Mouse (Mus musculus): ENCODE measurements around the gene Patj. TPM values are rescaled to one million over a fixed set of nuclear protein-coding genes. Genes with fewer than 3 reads are reported as not detected.
"Not testable (repeated sequence)": the region's sequence is repeated elsewhere in the genome, so short reads cannot be mapped to it uniquely, and the experiment has no call there.

Gene Patj
- 1 to 10 TPM; 2.1 to 3.9 (median 2.4) TPM for total RNA-seq (2022)

DNA sequence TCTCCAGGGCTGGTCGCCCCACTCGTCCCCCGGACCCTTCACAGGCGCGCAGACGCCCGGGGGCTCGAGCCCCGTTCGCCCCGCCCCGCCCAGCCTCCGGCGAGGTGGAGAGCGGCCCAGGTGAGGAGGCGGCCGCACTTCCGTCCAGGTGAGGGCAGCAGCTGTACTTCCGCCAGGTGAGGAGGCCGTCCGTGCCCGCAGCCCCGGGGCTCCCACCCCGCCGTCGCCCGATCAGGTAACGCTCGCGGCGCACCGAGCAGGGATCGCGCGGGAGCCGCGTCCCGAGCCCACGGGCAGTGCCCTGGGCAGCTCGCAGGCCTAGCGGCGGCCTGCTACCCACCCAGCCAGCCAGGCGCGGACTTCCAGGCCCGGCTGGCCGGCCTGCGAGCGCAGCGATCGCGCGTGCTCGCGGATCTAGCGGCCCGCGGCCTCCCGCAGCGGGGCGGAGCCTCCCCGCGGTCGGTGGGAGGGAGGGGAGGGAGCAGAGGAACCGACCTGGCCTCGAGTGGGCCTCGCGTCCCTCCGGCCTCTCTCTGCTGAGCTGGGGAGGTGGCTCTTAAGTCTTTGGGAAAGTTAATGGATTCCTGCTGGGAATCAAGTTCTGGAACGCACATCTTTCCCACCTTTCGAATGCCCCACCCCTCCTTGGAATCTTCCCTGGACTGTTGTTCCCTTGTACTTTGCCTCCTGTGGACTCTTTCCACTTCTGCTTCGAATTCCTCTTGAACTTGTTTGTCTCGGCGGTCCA is at the start of gene Patj:
Gene Patj, plus strand, starts transcription at position 96 of the 748 bp plus-strand sequence.
- peak; percentile 9 to 18 for DNase-seq (ENCODE audit: low spot score in 2 of 2)

DNA sequence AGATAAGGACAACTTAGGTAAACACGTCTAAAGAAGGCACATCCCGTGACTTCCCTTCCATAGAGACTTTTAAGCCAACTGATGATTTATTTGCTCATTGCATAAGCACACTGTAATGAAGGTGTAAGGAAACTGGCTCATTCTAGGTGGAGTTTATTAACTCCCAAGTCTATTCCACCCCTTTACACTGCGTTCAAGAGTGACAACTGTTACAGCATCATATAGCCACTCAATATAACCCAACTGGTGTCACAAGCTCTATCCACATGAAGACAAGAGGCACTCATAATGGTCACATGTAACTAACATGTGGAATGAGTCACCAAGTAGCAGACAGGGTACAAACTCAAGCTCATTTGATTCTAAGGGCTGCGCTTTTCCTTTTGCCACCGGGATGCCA is 47.0 kb upstream of the Patj start:
- no peak for DNase-seq (ENCODE audit: low spot score in 2 of 2)

DNA sequence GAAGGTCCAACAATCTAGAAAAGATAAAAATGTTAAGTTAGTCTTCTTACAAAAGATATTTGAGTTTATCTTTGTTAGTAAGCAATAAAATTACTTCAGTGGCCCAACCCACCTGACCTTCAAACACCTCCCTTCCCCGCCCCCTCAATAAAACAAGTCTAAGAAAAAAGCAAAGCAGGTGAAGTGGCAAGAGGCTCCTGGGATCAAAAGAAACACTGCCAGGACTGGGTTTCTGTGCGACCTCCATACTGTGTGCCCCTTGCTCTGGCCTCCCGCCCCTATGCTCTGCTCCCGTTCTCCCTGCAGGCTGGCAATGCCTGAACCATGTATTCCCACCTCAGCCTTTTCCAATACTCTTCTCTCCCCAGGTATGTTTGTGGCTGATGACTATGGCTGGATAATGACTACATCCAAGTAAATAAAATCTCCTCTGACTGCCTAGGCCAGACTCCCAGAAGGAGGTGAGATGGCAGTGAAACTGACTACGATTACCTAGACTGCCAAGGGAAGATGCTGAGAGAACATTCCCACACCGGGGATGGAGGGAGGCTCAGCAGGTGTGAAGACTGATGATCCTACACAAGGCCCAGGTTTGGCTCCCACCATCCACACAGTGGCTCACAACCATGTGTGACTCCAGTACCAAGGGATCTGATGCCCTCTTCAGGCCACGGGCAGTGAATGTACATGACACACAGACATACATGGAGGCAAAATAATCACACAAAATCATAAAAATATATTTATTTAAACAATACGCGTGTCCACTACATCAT is 37.4 kb upstream of the Patj start:
- no peak for DNase-seq (ENCODE audit: low spot score in 2 of 2)

DNA sequence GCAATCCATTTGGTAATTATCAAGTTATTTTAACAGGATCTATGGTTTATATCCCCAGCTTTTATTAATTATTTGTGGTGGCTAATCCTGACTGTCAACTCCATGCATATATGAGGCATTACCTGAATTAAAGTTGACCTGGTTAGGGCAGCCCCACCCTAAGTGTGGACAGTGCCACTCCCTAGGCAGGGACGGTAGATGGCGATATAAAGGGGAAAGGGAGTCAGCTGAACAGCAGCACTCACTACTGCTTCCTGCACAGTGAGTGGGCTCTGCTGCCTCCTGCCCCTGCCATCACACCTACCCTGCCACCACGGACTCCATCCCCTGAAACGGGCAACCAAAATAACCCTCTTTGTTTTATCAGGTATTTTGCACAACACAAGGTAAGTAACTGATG is 20.2 kb upstream of the Patj start:
- no peak for DNase-seq (ENCODE audit: low spot score in 2 of 2)

DNA sequence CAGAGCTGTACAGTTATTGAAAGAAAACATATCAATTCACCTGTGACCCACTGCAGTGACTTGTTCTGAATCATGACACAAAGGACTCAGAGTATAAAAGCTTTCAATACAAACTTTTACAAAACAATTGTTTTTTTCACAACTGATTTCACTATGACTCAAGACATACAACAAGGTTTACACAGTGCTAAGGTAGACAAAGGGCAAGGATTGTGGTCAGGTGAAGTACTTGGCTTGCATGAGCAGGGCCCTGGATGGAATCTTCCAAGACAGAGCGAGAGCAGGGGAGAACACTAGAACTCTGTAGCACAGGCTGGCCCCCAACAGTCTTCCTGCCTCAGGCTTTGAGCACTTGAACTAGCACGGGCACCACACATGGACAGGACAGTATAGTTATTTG is 18.6 kb upstream of the Patj start:
- no peak for DNase-seq (ENCODE audit: low spot score in 2 of 2)

DNA sequence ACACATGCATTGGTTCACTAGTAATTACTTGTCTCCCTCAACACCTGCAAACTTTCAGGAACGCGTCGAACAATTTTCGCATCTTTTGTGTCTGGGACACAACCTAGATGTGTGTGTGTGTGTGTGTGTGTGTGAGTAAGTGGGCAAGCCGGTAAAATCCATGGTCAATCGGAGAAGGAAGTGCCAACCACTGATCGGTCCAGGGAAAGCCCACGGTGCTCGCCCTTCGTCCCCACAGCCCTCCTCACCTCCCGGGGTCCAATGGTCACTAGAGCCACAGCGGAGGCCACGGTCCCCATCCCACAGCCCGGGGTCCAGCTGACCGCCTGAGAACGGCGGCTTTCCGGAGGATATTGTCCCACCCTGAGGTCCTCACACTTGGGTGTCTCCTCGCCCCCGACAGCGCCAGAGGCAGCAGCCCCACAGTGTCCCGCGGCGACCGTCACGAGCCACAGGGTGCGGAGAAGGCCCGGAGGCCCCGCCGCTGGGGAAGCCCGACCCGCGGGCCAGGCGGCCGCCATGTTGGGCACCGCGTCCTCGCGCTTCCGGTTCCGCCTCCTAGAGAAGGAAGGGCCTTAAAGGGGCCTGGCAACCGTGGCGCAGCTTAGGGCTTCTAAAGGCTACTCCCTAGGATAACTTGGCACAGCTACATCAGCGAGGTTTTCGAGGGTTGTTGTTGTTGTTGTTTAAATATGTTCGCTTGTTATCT is 12.7 kb upstream of the Patj start, which contains the start of gene Tm2d1:
Gene Tm2d1, minus strand, starts transcription at position 591 of the 709 bp plus-strand sequence.
- DNase-seq (ENCODE audit: low spot score in 2 of 2), result peak; percentile 58 to 80

DNA sequence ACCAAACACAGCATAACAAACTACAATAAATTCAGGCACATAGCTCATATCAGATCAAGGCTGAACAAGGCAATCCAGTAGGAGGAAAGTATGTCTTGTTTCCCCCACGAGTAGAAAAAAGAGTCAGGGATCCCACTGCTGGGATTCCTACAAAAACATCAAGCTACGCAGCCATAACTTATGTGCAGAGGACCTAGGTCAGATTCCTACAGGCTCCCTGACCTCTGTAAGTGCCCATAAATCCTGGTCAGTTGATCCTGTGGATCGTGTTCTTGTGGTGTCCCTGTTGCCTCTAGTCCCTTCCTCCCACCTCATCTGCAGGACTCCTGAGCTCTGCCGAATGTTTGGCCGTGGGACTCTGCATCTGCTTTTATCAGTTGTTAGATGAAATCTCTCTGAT is 10.5 kb upstream of the Patj start:
- DNase-seq (ENCODE audit: low spot score in 2 of 2), result no peak

DNA sequence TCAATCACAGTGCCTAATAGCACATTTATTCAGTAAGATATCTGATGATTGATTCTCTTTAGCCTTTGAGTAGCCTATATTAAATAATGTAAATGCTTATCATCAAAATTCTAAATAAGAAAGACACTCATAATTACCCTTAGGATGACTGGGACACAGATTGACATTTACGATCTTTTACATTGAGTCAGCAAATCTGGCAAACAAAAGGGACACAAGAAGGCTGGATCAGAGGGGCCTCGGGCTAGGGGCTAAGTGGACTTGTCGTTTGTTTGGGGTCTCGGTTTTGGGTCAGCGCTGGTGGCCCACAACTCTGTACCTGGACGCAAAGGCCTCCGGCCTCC is 267 bp upstream of the Patj start:
- DNase-seq (ENCODE audit: low spot score in 2 of 2), result no peak

DNA sequence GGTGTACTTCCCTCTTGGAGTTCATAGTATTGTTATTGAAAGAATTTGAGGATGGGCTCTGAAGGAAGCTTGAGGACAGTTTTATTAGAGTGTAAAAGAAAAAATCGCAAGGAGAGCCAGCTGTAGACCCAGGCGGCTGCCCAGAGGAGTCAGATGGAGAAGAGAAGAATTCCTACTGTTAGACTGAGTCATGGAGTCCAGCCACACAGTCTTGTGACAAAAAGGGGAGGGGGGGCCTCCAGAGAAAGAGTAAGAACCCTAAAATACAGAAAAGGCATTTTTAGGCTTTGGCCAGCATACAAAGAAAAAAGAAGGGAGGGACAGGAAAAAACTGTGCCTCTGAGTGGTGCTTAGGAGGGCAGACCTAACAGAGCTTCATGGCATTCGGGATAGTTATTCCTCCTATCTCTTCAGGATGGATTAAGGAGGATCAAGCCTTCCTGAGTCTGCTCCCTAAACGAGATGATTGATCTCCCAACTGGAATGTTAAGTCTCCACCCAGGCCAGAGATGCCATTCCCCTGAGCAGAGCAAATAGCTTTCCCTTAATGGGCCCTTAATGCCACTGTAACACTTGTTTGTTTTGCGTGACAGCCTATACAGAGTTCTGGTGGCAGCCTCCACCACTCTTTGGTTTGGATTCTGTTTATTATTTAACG is 5.5 kb downstream of the Patj start:
- DNase-seq (ENCODE audit: low spot score in 2 of 2), result no peak

DNA sequence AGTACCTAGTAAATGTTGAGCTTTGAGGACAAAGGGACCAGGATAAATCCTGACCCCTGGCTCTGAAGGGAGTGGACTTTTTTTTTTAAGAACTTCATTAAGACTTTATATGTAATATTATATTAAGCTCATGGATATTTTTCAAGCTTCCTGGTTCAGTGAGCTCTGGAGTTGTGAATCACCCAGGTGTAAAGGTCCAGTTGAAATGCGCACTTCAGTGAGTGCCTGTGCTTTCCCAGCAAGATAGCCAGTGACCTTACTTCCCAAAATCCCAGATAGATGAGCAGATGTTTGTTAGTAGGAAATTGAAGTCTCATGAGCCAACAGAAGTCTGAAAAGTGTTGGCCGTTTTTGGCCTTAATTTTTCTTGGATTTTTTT is 6.0 kb downstream of the Patj start:
- DNase-seq (ENCODE audit: low spot score in 2 of 2), result no peak

DNA sequence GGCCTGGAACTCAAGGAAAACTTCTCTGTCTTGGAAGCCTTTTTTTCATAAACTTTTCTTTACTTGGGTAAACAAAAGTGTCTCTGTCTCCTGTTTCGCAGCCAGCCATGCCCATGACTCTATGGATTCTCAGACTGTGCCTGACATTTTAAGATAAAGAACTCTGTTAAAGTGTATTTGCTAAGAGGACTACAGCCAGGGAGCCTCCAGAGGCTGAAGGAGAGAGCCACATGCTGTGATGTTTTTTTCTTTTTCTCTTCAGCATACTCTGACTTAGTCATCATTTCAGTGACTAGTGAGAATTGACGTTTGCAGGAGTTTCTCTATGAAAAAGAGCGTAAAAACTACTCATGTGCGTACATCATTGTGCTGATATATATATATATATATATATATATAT is 7.9 kb downstream of the Patj start:
- DNase-seq (ENCODE audit: low spot score in 2 of 2), result no peak

DNA sequence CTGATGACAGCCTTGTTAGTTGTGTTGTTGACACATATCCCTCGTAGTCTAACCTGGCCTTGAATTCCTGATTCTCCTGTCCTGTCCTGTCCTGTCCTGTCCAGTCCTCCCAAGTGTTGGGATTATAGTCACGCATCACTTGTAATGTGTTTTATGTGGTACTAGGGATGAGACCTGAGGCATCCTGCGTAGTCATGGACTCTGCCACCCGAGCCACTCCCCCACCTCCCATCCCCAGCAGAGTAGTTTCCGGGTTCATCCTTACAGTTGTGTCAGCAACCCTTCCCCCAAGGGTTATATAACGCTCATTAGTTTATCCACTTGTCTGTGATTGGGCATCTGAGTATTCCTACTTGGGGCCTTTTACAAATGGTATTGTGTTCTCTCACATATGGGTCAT is 8.8 kb downstream of the Patj start:
- DNase-seq (ENCODE audit: low spot score in 2 of 2), result no peak

DNA sequence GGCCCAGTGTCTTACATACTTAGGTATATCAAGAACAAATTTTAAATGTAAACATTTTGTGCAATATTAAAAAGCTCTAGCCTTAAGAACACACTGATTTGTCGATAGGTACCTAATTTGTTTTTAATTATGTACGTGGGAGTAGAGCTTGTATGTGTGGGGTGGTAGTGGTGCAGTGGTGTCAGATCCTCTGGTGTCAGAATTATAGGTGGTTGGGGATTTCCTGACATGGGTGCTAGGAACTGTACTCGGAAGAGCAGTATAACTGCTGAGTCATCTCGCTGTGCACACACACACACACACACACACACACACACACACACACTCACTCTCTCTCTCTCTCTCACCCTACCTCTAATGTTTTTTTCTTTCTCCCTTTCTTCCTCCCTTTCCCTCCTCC is 12.9 kb downstream of the Patj start:
- DNase-seq (ENCODE audit: low spot score in 2 of 2), result no peak

DNA sequence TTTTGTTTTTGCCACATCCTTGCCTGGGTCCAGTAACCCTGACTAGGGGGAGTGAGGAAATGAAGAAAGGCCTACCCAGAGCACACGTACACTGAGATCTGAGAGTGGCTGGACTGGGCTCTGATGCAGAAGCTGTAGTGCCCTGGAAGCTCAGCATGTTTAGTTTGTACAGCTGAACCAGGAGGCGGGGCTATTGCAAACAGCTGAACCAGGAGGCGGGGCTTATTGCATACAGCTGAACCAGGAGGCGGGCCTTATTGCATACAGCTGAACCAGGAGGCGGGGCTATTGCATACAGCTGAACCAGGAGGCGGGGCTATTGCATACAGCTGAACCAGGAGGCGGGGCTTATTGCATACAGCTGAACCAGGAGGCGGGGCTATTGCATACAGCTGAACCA is 19.6 kb downstream of the Patj start:
- not testable (repeated sequence) for DNase-seq (ENCODE audit: low spot score in 2 of 2)

DNA sequence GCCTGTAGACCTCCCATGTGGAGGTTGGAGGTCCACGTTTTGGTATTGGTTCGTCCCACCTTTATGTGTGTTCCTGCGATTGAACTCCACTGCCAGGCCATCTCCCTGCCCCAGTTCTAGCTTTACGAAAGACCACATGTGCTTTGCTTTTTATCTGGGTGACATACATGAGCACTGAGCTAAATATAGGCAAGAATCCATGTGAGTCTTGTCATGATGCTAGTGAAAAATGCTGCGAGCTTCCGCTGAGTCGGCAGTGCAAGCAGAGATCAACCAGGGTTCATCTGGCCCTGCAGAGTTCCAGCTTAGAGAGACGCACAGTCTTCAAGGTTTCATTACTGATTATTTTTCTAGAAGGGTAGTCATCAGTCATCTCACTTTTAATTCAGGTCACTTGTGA is 32.8 kb downstream of the Patj start:
- no peak for DNase-seq (ENCODE audit: low spot score in 2 of 2)

DNA sequence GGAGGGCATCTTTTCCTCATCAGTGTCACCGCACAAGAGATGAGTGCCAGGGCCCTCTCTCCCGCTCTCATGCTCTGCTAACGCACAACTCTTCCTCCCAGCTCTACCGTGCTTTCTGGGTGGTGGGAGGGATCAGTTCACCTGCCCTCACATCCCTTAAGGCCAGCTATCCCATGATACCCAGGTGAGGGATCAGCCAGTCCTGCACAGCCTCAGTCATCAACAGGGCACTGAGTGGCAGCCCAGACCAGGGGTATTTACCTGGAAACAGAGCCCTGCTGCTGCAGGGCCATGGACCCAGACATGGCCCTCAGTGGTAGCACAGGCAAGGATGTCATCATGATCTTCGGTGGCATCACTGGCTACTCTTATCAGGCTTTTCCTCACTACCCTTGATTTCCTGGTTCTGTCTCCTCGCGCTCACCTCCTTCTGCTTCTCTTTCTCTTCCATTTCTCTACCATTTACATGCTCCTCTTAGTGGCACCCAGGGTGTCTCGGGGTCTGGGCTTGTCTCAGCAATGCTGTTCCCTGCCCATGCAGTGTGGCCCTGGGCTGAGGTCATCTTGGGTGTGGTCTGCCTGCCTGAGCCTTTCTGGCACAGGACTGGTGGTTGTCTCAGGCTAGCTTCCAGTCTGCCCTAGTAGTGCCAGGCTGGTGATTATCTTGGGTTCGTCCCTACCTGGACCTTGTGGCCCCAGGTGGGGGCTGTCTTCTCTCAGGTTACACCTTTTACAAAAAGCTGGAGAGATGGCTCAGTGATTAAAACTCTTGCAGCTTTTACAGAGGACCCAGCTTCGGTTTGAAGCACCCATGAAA is 40.3 kb downstream of the Patj start:
- DNase-seq (ENCODE audit: low spot score in 2 of 2), result no peak

DNA sequence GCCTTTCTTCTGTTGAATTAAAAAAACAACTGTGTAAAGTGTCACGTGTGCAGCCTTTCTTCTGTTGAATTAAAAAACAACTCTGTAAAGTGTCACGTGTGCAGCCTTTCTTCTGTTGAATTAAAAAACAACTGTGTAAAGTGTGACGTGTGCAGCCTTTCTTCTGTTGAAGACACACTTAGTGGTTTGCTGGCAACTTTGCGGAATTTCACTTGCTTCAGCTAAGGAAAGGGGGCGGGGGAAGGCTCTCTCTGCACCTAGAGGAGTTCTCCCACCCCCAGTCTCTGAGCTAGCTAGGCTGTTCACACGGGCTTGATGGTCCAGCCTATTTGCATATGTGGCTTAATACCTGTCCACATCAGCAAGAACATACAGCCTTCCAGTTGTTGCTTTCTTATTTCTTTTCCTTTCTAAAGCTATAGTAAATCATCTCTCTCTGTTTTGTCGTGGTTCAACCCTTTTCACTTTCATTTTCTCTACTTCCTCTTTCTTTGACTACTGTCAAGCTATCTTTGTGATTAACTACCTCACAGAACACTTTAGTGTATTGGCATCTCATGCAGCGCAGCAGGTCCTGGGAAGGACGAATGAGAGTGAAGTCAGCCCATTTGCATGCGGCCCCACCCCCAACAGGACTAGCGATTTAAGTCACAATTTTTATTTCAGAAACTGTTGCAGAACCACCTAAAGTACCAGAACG is 41.2 kb downstream of the Patj start:
- no peak for DNase-seq (ENCODE audit: low spot score in 2 of 2)

DNA sequence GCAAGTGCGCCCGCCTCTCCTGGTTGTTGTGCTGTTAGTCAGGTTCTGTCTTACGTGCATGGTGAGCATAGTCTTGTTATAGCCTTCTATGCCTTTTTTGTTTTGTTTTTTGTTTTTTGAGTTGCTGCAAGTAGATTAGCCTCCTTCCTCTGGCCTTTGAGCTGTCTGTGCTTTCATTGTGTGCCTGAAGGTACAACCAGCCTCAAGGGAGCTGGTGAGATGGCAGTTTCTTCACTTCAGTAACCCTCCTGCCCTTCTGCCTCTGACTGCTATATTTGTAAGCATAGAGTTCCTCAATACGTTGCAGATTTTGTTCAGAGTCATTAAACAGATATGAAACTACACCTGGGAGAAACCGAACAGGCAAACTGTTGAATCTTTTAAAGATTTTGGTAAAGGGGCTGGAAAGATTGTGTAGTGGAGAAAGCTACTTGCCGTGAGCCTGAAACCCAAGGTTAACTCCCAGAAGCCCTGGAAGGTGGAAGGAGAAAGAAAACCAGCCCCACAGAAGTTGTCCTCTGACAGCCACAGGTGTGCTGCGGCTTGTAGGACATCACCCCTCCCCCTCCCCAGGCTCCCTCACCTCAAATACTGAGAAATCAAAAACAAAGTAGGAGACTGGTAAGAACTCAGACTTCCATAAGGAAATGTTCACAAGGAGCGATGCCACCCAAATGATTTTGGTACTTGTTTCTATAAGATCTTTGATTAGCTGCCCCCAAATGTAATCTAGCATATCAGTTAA is 43.8 kb downstream of the Patj start:
- DNase-seq (ENCODE audit: low spot score in 2 of 2), result no peak

DNA sequence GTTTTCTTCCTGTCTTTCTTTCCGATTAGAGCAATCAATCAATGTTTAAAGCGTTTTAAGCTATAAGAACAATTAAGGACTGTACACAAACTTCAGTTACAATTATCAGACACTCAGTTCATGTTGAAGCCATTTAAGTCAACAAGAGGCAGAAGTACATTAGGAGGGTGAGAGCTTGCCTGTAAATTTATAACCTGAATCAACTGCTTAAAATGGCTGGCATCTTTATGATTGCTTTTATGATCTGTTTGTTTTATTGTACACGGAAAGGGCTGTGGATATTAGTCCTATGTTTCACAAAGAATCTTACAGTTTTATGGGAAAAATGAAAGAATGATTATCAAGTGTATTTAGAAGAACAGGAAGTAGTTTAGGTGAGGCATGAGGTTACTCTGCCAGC is 45.7 kb downstream of the Patj start:
- DNase-seq (ENCODE audit: low spot score in 2 of 2), result no peak
